Mouse (Mus musculus) G1E-ER4 (cell line): ENCODE measurements around the gene Naif1. TPM values are rescaled to one million over a fixed set of nuclear protein-coding genes. Genes with fewer than 3 reads are reported as not detected.

Source experiments
- GATA1 ChIP-seq: IDR thresholded peaks from one replicate; pipeline ENCODE4 v1.8.0; 2012; ENCODE audit warnings: low read length, inconsistent platforms
- polyA plus RNA-seq: library from polyadenylated mRNA; stranded (reverse); fragments of >175 nt; gene quantifications from 2 replicates; pipeline ENCODE4 v1.2.3, GENCODE M21; 2012

Gene Naif1
- polyA plus RNA-seq, 1 experiment: 10.4 TPM

GRCm38 (mm10) chr2:32441550-32441949 is 8.7 kb upstream of the Naif1 start:
- no peak for TF ChIP-seq GATA1

GRCm38 (mm10) chr2:32445535-32445934 is 4.7 kb upstream of the Naif1 start:
- no peak for TF ChIP-seq GATA1

GRCm38 (mm10) chr2:32447264-32447936 is 2.9 kb upstream of the Naif1 start:
- TF ChIP-seq GATA1: no peak

GRCm38 (mm10) chr2:32448480-32448879 is 1.8 kb upstream of the Naif1 start:
- TF ChIP-seq GATA1: no peak

GRCm38 (mm10) chr2:32450881-32451844 is 906 bp downstream of the Naif1 start, which contains the start of gene Slc25a25:
TSS of gene Slc25a25 (minus strand) at chr2:32451445.
- no peak for TF ChIP-seq GATA1

- TF ChIP-seq GATA1: no peak
Observed at GRCm38 (mm10) chr2:32451870-32452372, 1.7 kb downstream of the Naif1 start.

GRCm38 (mm10) chr2:32452441-32452971 is 2.2 kb downstream of the Naif1 start:
- no peak for TF ChIP-seq GATA1

GRCm38 (mm10) chr2:32453641-32454303 is 3.5 kb downstream of the Naif1 start:
- no peak for TF ChIP-seq GATA1

- no peak for TF ChIP-seq GATA1
Observed at GRCm38 (mm10) chr2:32454633-32455032, 4.4 kb downstream of the Naif1 start.

- no peak for TF ChIP-seq GATA1
Observed at GRCm38 (mm10) chr2:32455101-32455500, 4.8 kb downstream of the Naif1 start.

GRCm38 (mm10) chr2:32458300-32458699 is 8.0 kb downstream of the Naif1 start:
- TF ChIP-seq GATA1: no peak

- no peak for TF ChIP-seq GATA1
Observed at GRCm38 (mm10) chr2:32459657-32460056, 9.4 kb downstream of the Naif1 start.

GRCm38 (mm10) chr2:32463773-32464172 is 13.5 kb downstream of the Naif1 start:
- no peak for TF ChIP-seq GATA1

GRCm38 (mm10) chr2:32464212-32464891 is 14.1 kb downstream of the Naif1 start:
- no peak for TF ChIP-seq GATA1

- TF ChIP-seq GATA1: no peak
Observed at GRCm38 (mm10) chr2:32471001-32471680, 20.9 kb downstream of the Naif1 start.
